ENCODE assay signal across 13 mouse cellular contexts in genomic region chr12:70586181-70586580, GRCm38 (mm10).
DNase-seq lines count a peak whose midpoint lies in the region.
"Had no signal": no experiment of that assay in that cellular context is flagged by ENCODE, and none has a peak within 500 bp of the region (broad histone marks: within the 10 kb centered on the region; RNA-seq: fewer than 3 reads in every experiment).

No protein-coding gene starts in this region.

- intact Hi-C loops in heart, postnatal 10 days (cut with DNase I), result no loop called here

- DNase-seq in cerebellum, postnatal 14 days, result peak; percentile 31 to 50
- DNase-seq in cerebellum, postnatal 4 days (ENCODE audit: low spot score in 2 of 2), result no peak
- peak; percentile 42 for DNase-seq in heart, postnatal 4 days
- DNase-seq in heart, postnatal 10 days, result no peak
- peak; percentile 77 for DNase-seq in MN1 (ENCODE audit: low spot score)
- no peak for DNase-seq in spleen, postnatal 4 days (ENCODE audit: low spot score in 2 of 2)
- DNase-seq: adrenal gland, postnatal 10 days; adrenal gland, postnatal 36 days; cerebellum, adult 8-10 months; cerebellum, postnatal 36 days; forebrain, postnatal 0 days; gastrocnemius, postnatal 36 days; kidney, adult 2 months had no signal

Comparison
In these comparisons a context has a peak if more than half of its experiments do, and no peak if none do; other contexts are left out.
1. DNase-seq: peak in cerebellum, postnatal 14 days (2 of 2), heart, postnatal 4 days (single experiment) and MN1 (single experiment); none in cerebellum, postnatal 4 days (0 of 2), heart, postnatal 10 days (0 of 2) and spleen, postnatal 4 days (0 of 2).